Mouse (Mus musculus) WW6 (cell line): ENCODE data around the gene Rarg.

Source experiments
- DNase-seq: peaks from one replicate; pipeline ENCODE4 v3.0.0-alpha.2; 2013; ENCODE audit warnings: low read depth, low spot score

Rarg gene

GRCm38 (mm10) chr15:102257202-102258075, at the start of gene Rarg:
Rarg (minus strand) TSS chr15:102257517.
- no peak for DNase-seq

GRCm38 (mm10) chr15:102302542-102302941, 45.2 kb upstream of the Rarg start:
- no peak for DNase-seq

- no peak for DNase-seq
Measured at GRCm38 (mm10) chr15:102296368-102297006, 39.2 kb upstream of the Rarg start.

DNA sequence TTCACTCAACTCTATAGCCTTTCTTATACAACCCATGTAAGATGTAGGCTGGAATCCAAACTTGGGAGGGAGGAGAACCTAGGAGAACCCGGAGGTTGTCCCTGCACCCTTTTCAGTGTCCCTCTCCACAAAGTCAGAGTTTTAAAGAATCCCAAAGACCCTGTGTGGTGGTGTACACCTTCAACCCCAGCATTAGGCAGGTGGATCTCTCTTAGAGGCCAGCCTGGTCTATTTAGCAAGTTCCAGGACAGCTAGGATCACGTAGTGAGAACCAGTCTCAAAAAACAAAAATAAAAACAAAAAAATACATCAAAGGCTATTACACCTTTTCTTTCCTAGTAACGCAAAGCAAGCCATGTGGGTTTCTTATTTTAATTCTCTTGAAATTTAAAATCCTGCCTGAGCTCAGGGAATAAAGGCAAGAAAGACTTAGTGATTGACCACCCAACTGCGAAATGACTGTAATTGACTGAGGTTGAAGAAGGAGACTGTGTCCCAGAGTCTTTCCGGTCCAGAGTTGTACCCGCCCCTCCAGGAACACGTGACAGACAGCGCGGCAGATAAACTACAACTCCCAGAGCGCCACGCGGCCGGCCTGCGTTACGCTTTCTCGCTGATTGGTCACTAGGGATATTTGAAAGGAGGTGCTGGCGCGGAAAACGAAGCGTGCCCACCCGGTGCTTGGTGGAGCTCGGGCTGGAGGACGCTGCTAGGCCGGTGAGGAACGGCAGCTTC, 38.5 kb upstream of the Rarg start, which contains the start of gene Espl1:
Gene Espl1, plus strand, starts transcription at position 634 of the 735 bp plus-strand sequence.
- peak; percentile 85 for DNase-seq

DNA sequence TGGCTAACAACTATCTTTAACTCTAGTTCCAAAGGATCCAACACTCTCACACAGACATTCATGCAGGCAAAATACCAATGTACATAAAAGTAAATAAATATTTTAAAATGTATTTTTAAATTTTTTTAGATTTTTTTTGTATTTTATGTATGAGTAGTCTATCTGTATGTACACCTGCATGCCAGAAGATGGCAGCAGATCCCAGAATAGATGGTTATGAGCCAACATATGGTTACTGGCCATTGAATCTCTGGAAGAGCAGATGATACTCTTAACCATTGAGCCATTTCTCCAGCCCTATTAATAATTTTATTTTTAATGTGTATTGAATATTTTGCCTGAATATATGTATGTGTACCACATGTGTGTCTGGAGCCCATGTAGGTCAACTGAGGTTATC, 30.1 kb upstream of the Rarg start:
- DNase-seq: no peak

GRCm38 (mm10) chr15:102283648-102284047, 26.3 kb upstream of the Rarg start:
- DNase-seq: no peak

DNA sequence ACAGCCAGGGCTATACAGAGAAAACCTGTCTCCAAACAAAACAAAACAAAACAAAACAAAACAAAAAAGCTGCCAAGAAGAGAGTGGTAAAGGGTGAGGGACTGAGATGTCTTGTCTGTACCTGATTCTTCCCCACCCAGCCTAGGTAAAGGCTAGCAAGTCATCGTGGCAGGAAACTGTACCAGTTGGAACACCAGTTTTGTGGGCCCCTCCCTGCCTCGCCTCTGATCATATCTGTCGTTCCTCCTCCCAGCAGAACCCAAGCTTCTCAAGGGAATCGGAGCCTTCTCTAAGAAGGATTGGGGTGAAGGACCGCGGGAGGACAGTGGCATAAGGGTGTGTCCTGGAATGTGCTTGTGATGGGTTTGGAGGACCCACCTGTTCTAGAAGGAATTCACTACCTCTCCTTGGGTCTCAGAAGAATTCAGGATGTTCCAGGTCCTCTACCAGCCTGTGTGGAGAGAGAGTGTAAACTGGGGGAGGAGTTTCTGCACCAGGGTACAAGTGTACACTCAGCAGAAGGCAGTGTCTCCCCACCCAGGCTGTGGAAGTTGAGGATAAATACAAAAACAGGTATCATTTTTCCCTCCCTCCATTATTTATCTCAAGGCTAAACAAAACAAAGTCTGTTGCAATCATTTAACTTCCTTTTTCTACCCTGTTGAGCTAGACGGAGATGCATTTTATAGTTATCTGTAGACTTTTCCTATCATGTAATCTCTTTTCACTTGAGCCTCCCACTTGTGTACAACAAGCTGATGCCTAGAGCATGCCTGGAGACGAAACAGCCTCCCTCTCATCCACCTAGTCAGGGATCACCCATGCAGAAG, 25.4 kb upstream of the Rarg start:
- DNase-seq: no peak

DNA sequence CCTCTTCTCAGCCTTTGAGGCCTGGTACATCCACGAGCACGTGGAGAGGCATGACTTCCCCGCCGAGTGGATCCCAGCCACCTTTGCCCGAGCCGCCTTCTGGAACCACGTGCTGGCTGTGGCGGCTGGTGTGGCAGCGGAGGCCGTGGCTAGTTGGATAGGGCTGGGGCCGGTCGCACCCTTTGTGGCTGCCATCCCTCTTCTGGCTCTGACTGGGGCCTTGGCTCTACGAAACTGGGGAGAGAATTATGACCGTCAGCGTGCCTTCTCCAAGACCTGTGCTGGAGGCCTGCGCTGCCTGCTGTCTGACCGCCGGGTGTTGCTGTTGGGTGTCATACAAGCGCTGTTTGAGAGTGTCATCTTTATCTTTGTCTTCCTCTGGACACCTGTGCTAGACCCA, 23.3 kb upstream of the Rarg start:
- no peak for DNase-seq

GRCm38 (mm10) chr15:102279783-102280520, 22.6 kb upstream of the Rarg start:
- DNase-seq: no peak

- DNase-seq: peak; percentile 80
Measured at GRCm38 (mm10) chr15:102279092-102279782, 21.9 kb upstream of the Rarg start, which contains the start of gene Mfsd5. Mfsd5 (plus strand) TSS chr15:102279454.

GRCm38 (mm10) chr15:102278726-102279091, 21.4 kb upstream of the Rarg start:
- DNase-seq: no peak

DNA sequence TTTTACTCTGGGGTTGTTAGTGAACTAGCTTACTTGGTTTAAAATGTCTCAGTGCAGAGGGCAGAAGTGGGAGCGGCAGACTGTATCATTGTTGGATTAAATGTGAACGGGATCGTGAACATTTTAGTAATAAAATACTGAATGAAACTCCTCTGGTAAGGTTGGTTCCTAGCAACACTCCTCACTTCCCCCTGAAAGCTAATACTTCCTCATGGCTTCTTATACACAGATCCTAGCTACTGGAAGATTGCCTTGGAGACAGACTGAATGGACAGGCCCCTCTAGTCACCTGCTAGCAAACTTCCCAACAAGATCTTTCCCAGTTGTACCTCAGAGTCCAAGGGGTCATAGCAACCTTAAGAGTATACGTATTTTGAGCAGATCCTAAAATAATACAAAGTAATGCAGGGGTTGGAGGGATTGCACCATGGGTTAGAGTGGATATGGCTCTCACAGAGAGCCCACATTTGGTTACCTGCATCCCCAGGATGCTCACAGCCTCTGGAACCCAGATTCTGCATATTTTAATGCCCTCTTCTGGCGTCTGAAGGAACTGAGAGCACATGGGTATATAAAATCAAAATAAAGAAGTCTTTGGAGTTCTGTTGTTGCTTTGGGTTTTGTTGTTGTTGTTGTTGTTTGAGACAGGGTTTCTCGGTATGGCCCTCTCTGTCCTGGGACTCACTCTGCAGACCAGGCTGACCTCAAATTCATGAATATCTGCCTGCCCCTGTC, 16.8 kb upstream of the Rarg start:
- DNase-seq: no peak

GRCm38 (mm10) chr15:102271441-102271840, 14.1 kb upstream of the Rarg start:
- DNase-seq: no peak

DNA sequence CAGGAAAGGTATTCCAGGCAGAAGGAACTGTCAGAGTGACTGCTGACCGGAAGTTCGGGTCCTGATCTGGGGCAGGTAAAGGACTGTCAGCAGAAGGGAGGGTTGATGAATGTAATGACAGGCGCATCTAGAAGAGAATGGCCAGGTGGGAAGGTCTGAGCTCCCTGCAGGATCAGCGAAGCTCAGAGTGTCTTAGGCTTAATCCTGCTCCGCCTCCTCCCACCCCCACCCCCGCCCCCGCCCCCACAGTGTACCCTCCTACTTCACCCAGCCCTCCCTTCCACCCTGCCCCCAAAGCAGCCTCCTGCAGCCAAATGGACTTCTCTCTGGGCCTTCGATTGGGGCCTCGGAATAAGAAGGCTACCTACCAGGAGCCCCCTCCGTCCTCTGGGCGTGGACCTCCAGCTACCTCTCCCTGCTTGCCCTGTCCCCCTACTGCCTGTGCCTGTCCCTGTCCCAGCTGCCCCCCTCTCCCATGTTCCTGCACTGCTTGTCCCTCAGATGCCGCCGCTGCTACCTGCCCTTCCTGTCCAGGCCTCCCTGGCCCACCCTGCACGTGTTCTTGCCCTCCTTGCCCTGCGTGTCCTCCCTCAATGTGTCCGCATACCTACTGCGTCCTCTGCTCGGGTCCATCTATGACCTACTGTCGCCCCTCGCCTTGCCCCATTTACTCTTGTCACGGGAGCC, 13.1 kb upstream of the Rarg start, which contains the start of gene Gm9918:
Gene Gm9918, plus strand, starts transcription at position 290 of the 687 bp plus-strand sequence.
- DNase-seq: no peak

GRCm38 (mm10) chr15:102265548-102265947, 8.2 kb upstream of the Rarg start:
- no peak for DNase-seq

DNA sequence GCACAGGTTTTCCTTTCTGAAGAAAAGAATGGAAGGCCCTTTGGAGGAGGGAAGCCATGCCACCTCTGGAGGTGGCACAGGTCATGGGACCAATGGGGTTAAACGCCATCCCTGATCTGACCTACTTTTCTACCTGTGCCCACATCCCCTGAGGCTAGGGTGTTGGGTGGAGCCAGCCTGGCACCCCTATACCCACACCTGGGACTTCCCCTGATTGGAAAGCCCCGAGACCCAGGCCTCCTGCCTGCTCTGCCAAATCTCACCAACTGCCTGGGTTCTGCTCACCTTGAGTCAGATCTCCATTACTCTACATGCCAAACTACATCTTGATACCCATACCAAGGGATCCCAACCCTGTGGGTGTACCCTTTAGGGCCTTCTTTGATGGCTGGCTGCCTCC, 5.7 kb upstream of the Rarg start:
- DNase-seq: no peak

DNA sequence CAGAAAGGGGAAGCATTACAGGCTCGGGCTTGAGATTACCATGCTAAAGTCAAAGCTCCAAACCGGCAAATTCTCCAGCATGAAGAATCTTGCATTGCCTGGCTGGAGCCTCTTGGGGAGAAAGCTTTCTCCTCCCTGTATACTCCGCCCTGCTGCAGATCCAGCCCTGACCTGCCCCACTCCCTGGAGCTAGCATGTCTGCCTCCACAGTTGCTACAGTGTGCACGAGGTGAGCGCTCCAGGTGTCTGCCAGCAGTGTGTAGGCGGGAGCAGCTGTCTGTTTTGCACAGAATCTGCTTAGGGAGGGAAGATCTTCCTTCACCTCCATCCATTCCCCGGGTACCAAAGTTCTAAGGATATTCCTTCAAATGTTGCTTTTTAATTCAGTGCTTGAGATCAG, 5.3 kb upstream of the Rarg start:
- DNase-seq: no peak

DNA sequence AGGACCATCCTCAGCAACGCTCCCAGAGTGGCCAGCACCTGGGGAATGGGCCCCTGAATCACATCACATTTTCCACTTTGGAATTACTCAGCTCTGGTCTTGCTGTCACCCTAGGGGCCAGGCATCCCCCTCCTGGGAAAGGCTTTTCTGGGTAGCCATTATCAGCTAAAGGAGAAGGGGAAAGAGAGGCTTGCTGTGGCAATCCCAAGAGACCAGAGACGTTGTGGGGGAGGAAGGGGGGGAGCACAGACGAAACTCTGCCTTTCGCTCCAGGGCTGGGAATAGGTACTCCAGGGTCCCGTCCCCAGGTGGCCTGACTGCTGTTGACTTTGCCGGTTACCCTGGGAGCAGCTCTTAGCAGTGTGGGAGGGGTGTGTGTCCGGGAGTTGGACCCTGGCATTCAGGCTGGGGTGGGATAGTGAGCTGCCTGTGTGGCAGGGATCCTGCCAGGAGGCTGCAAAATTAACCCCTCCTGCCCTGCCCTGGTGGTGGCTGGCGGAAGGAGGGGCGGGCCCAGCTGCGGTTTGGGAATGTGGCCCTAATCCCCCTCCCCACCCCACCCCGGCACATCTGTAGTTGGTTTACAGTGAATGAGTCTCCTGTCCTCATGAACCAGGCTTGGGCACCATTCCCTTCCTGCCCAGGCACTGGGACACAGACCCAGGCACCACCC, 1.4 kb upstream of the Rarg start:
- DNase-seq: no peak
